Mouse (Mus musculus) neural tube, embryonic 12.5 days (tissue): ENCODE data around the gene Slc35f6. TPM values are rescaled to one million over a fixed set of nuclear protein-coding genes. Genes with fewer than 3 reads are reported as not detected.
"Not testable (repeated sequence)": the region's sequence is repeated elsewhere in the genome, so short reads cannot be mapped to it uniquely, and the experiment has no call there.

Experiments used
- ATAC-seq: fragments of 200-750 bp; cut with Nextera tagmentation; 2 replicates; pipeline ENCODE4 v1.8.0; 2017; ENCODE audit warnings: low read depth, mild to moderate bottlenecking, moderate TSS enrichment, moderate library complexity; ENCODE audit not compliant: low FRiP score
- H3K27ac ChIP-seq: fragments of 300-500 bp; sonication (generic); 2 replicates; pipeline ENCODE4 v1.5.1; 2016
- H3K27me3 ChIP-seq: fragments of 300-500 bp; sonication (generic); replicated peaks from 2 replicates; pipeline ENCODE4 v1.6.1; 2016; ENCODE audit warnings: mild to moderate bottlenecking
- H3K36me3 ChIP-seq: fragments of 300-500 bp; sonication (generic); 2 replicates; pipeline ENCODE4 v1.6.1; 2016; ENCODE audit warnings: mild to moderate bottlenecking
- H3K4me1 ChIP-seq: fragments of 300-500 bp; sonication (generic); 2 replicates; pipeline ENCODE4 v1.6.1; 2016
- H3K4me2 ChIP-seq: fragments of 300-500 bp; sonication (generic); replicated peaks from 2 replicates; pipeline ENCODE4 v1.6.1; 2016; ENCODE audit warnings: mild to moderate bottlenecking
- H3K4me3 ChIP-seq: fragments of 300-500 bp; sonication (generic); 2 replicates; pipeline ENCODE4 v1.5.1; 2016
- H3K9ac ChIP-seq: fragments of 300-500 bp; sonication (generic); 2 replicates; pipeline ENCODE4 v1.6.1; 2016; ENCODE audit warnings: mild to moderate bottlenecking
- H3K9me3 ChIP-seq: fragments of 300-500 bp; sonication (generic); 2 replicates; pipeline ENCODE4 v1.6.1; 2016; ENCODE audit warnings: mild to moderate bottlenecking
- WGBS: fragments of 180-500 bp; shearing (Covaris S2); methylation state at CpG from one replicate; pipeline ENCODE4 v1.1.7; 2016; 5-methylcytosine and 5-hydroxymethylcytosine counted together
- microRNA-seq: library from miRNA; unstranded; fragments of <30 nt; microRNA quantifications from one replicate; pipeline ENCODE4, GENCODE M21; 2017
- polyA plus RNA-seq: library from polyadenylated mRNA; unstranded; fragments of >200 nt; fragmentation: Nextera tagmentation; extraction: Ambion mirVana; gene quantifications from 2 replicates; pipeline ENCODE4 v1.2.1, GENCODE M21; 2016

Gene Slc35f6
- polyA plus RNA-seq, 1 experiment from 2014 or later, result 25.8 TPM

DNA sequence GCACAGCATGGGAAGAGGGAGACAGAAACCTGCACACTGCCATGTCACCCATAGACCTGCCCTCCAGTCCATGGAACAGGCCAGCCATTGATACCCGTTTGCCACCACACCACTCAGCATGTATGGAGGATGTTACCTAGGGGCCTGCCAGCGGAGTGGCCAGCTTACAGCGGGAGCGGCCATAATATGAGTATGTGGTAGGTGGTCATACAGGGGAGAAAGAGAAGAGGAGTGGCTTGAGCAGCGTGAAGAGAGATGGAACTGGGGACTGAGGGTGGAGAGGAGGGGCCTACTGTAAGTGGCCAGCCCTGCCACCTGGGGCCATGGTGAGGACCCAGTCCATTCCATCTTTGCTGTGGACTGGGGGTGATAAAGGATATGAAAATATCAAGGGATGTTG is 34.2 kb downstream of the Slc35f6 start:
- H3K4me3 ChIP-seq, result no peak overlapping the region
- no peaks in the 10 kb centered on the region for H3K36me3 ChIP-seq
- no peaks in the 10 kb centered on the region for H3K9me3 ChIP-seq
- H3K27ac ChIP-seq, result no peak overlapping the region
- no peak overlapping the region for H3K9ac ChIP-seq
- H3K27me3 ChIP-seq, result no peaks in the 10 kb centered on the region
- WGBS, result 81% methylated on average over 5 of the region's 5 CpGs
- no peaks in the 10 kb centered on the region for H3K4me1 ChIP-seq
- ATAC-seq, result no peak
- no peak overlapping the region for H3K4me2 ChIP-seq

DNA sequence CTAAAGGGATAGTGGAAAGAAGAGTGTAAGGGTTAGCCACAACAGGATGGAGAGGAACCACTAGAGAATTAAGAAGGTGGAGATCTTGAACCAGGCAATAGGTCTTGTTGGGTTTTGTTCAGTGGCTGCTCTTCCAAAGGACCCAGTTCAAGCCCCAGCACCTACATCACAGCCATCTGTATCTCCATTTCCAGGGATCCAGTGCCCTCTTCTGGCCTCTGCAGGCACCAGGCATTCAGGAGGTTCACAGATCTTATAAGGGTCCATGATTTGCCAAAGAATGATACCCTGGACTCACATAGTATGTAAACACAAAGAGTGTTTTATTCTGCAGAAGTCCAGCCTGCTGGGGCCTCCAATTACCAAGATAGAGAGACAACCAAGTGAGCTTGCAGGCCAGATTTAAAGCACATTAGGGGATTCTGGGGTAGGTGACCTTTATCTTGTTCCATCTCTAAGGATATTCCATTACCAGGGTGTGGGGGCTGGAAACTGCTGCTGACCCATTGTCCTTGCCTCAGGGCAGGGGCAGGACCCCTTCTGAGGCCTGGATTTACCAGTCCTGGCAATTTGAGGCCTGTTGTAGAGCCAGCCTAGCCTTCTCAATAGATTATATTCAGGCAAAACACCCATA is 35.4 kb downstream of the Slc35f6 start:
- Histone ChIP-seq H3K9ac (no peak overlapping the region), H3K4me2 (no peak overlapping the region), H3K4me1 (no peaks in the 10 kb centered on the region), H3K27ac (no peak overlapping the region), H3K27me3 (no peaks in the 10 kb centered on the region), H3K36me3 (no peaks in the 10 kb centered on the region), H3K4me3 (no peak overlapping the region), H3K9me3 (no peaks in the 10 kb centered on the region)
- no peak for ATAC-seq

- WGBS, result 79% methylated on average over 3 of the region's 3 CpGs
- no peak for ATAC-seq
Observed at GRCm38 (mm10) chr5:30683993-30684392, 36.3 kb downstream of the Slc35f6 start.

DNA sequence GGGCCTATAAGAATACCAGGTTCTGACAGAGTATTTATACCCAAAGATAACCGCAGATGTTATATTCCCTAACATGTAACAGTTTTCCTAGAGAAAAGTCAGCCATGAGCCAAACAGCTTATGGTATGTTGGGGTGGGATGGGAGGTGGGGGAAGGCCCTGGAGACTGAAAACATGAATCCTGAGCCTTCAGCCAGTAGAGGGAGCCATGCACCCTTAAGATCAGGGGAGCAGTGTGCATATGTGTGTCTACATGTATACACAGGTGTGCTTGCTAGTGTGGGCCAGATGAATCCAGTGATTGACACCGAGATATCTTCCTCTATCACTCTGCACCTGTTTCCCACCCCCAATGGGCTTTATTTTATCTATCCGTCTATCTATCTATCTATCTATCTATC is 39.0 kb downstream of the Slc35f6 start:
- Histone ChIP-seq H3K36me3 (no peaks in the 10 kb centered on the region), H3K27ac (no peak overlapping the region), H3K4me3 (no peak overlapping the region), H3K9ac (no peak overlapping the region), H3K4me2 (no peak overlapping the region), H3K27me3 (no peaks in the 10 kb centered on the region), H3K9me3 (no peaks in the 10 kb centered on the region), H3K4me1 (no peaks in the 10 kb centered on the region)
- ATAC-seq, result no peak
- WGBS, result 67% methylated on average over 3 of the region's 3 CpGs

More at GRCm38 (mm10) chr5:30683993-30684392, 36.3 kb downstream of the Slc35f6 start:
- no peak overlapping the region for H3K9ac ChIP-seq
- no peak overlapping the region for H3K27ac ChIP-seq
- no peak overlapping the region for H3K4me2 ChIP-seq
- no peaks in the 10 kb centered on the region for H3K36me3 ChIP-seq
- no peaks in the 10 kb centered on the region for H3K9me3 ChIP-seq
- no peaks in the 10 kb centered on the region for H3K27me3 ChIP-seq
- no peak overlapping the region for H3K4me3 ChIP-seq
- H3K4me1 ChIP-seq, result no peaks in the 10 kb centered on the region

- no peak overlapping the region for H3K27ac ChIP-seq
- no peaks in the 10 kb centered on the region for H3K9me3 ChIP-seq
- no peaks in the 10 kb centered on the region for H3K27me3 ChIP-seq
- H3K4me1 ChIP-seq, result no peaks in the 10 kb centered on the region
- H3K9ac ChIP-seq, result no peak overlapping the region
- ATAC-seq, result no peak
- no peak overlapping the region for H3K4me3 ChIP-seq
- H3K36me3 ChIP-seq, result no peaks in the 10 kb centered on the region
- WGBS, result 90% methylated on average over 8 of the region's 8 CpGs
- no peak overlapping the region for H3K4me2 ChIP-seq
Observed at GRCm38 (mm10) chr5:30700361-30701000, 52.7 kb downstream of the Slc35f6 start.

- H3K9me3 ChIP-seq, H3K4me2 ChIP-seq, H3K9ac ChIP-seq, H3K27ac ChIP-seq, H3K4me1 ChIP-seq, ATAC-seq, H3K4me3 ChIP-seq, H3K27me3 ChIP-seq, H3K36me3 ChIP-seq: not testable (repeated sequence)
- 42% methylated on average over 4 of the region's 4 CpGs for WGBS
Observed at GRCm38 (mm10) chr5:30701373-30701772, 53.6 kb downstream of the Slc35f6 start.

- 91% methylated on average over 3 of the region's 3 CpGs for WGBS
- no peak for ATAC-seq
- Histone ChIP-seq H3K27me3 (no peaks in the 10 kb centered on the region), H3K9ac (no peak overlapping the region), H3K4me3 (no peak overlapping the region), H3K4me2 (no peak overlapping the region), H3K27ac (no peak overlapping the region), H3K4me1 (no peaks in the 10 kb centered on the region), H3K9me3 (no peaks in the 10 kb centered on the region), H3K36me3 (no peaks in the 10 kb centered on the region)
Observed at GRCm38 (mm10) chr5:30701866-30702265, 54.1 kb downstream of the Slc35f6 start.

Small RNA genes lying within 50 kb of the gene (microRNA-seq; reads per million reads assigned to microRNA genes)
- gene Mir5625, result not detected

Other genes with a start within 250 kb of the Slc35f6 start
- 0.20 and 0.28 TPM in 2 replicates for gene Otof, start 186.0 kb upstream of the Slc35f6 start, polyA plus RNA-seq
- not detected in 2 replicates for gene 1700001C02Rik, start 181.9 kb upstream of the Slc35f6 start, polyA plus RNA-seq
- not detected in 2 replicates for gene Cib4, start 102.1 kb upstream of the Slc35f6 start, polyA plus RNA-seq
- 1.8 and 1.9 TPM in 2 replicates for gene Kcnk3, start 59.8 kb upstream of the Slc35f6 start, polyA plus RNA-seq
- gene Cenpa, start 18.8 kb downstream of the Slc35f6 start, polyA plus RNA-seq, result 210 and 233 TPM in 2 replicates
- 138 and 150 TPM in 2 replicates for gene Dpysl5, start 63.6 kb downstream of the Slc35f6 start, polyA plus RNA-seq
- gene Mapre3, start 166.7 kb downstream of the Slc35f6 start, polyA plus RNA-seq, result 79.8 and 80.1 TPM in 2 replicates
- gene Tmem214, start 220.1 kb downstream of the Slc35f6 start, polyA plus RNA-seq, result 60.2 and 61.4 TPM in 2 replicates
- 27.5 and 29.0 TPM in 2 replicates for gene Agbl5, start 240.8 kb downstream of the Slc35f6 start, polyA plus RNA-seq